Mouse (Mus musculus) embryonic facial prominence, embryonic 11.5 days (tissue): ENCODE measurements around the gene Fbxl12. TPM values are rescaled to one million over a fixed set of nuclear protein-coding genes. Genes with fewer than 3 reads are reported as not detected.

Experiments
- ATAC-seq: fragments of 200-750 bp; cut with Nextera tagmentation; replicated peaks from 2 replicates; pipeline ENCODE4 v1.8.0; 2017; ENCODE audit warnings: low read depth; ENCODE audit not compliant: insufficient number of reproducible peaks, low FRiP score, low TSS enrichment
- DNase-seq: peaks from one replicate; pipeline ENCODE4 v3.0.0-alpha.2; 2015; ENCODE audit warnings: low spot score
- H3K27ac ChIP-seq: fragments of 300-500 bp; sonication (generic); replicated peaks from 2 replicates; pipeline ENCODE4 v1.5.1; 2014; ENCODE audit warnings: mild to moderate bottlenecking, low read depth, low read length, control low read depth
- H3K27me3 ChIP-seq: fragments of 300-500 bp; sonication (generic); 2 replicates; pipeline ENCODE4 v1.6.1; 2014; ENCODE audit warnings: mild to moderate bottlenecking, low read length, moderate library complexity, mixed read lengths; ENCODE audit not compliant: control insufficient read depth, insufficient read depth
- H3K36me3 ChIP-seq: fragments of 300-500 bp; sonication (generic); replicated peaks from 2 replicates; pipeline ENCODE4 v1.6.1; 2014; ENCODE audit warnings: low read depth, mild to moderate bottlenecking, low read length, moderate library complexity, mixed read lengths; ENCODE audit not compliant: control insufficient read depth, insufficient read depth
- H3K4me1 ChIP-seq: fragments of 300-500 bp; sonication (generic); 2 replicates; pipeline ENCODE4 v1.6.1; 2014; ENCODE audit warnings: low read length, mixed read lengths; ENCODE audit not compliant: control insufficient read depth, insufficient read depth
- H3K4me2 ChIP-seq: fragments of 300-500 bp; sonication (generic); 2 replicates; pipeline ENCODE4 v1.6.1; 2014; ENCODE audit warnings: low read depth, mild to moderate bottlenecking, control low read depth, low read length, moderate library complexity
- H3K4me3 ChIP-seq: fragments of 300-500 bp; sonication (generic); 2 replicates; pipeline ENCODE4 v1.5.1; 2014; ENCODE audit warnings: low read depth, low read length, control low read depth
- H3K9ac ChIP-seq: fragments of 300-500 bp; sonication (generic); replicated peaks from 2 replicates; pipeline ENCODE4 v1.6.1; 2014; ENCODE audit warnings: mild to moderate bottlenecking, control low read depth, low read length
- H3K9me3 ChIP-seq: fragments of 300-500 bp; sonication (generic); replicated peaks from 2 replicates; pipeline ENCODE4 v1.6.1; 2016; ENCODE audit warnings: mild to moderate bottlenecking, low read length, inconsistent platforms, mixed read lengths; ENCODE audit not compliant: control insufficient read depth
- WGBS: fragments of 180-500 bp; shearing (Covaris S2); extraction: QIAGEN DNeasy Blood & Tissue Kit; methylation state at CpG from one replicate; pipeline ENCODE4 v1.1.7; 2014; 5-methylcytosine and 5-hydroxymethylcytosine counted together
- polyA plus RNA-seq: library from polyadenylated mRNA; unstranded; fragments of >200 nt; fragmentation: Nextera tagmentation; extraction: Ambion mirVana; gene quantifications from 2 replicates; pipeline ENCODE4 v1.2.1, GENCODE M21; 2014

The Fbxl12 gene
- polyA plus RNA-seq, 1 experiment from 2014 or later, result 8.5 TPM

- H3K9ac ChIP-seq, result peak within 1 kb of the TSS; percentile 86
- peak; percentile 99 for DNase-seq
- under 1% methylated on average over 45 of the region's 45 CpGs for WGBS
- peak; percentile 100 for ATAC-seq
- no peaks in the 10 kb centered on the region; the same call in none of the 2 replicates for H3K36me3 ChIP-seq
- H3K9me3 ChIP-seq, result no peaks in the 10 kb centered on the region
- peak within 1 kb of the TSS; percentile 95 for H3K4me3 ChIP-seq
- H3K4me1 ChIP-seq, result no peaks in the 10 kb centered on the region
- no peaks in the 10 kb centered on the region for H3K27me3 ChIP-seq
- no peak within 1 kb of the TSS for H3K27ac ChIP-seq
- peak within 1 kb of the TSS; percentile 51 for H3K4me2 ChIP-seq
Measured at GRCm38 (mm10) chr9:20651602-20652259, 7.2 kb upstream of the Fbxl12 start, which contains the start of gene Pin1. TSS of gene Pin1 (plus strand) at chr9:20652095.

- no peaks in the 10 kb centered on the region for H3K27me3 ChIP-seq
- ATAC-seq, result no peak
- WGBS, result 4% methylated on average over 17 of the region's 17 CpGs
- no peaks in the 10 kb centered on the region for H3K9me3 ChIP-seq
- peak overlapping the region; percentile 83 for H3K9ac ChIP-seq
- no peaks in the 10 kb centered on the region; the same call in 1 of the 2 replicates for H3K36me3 ChIP-seq
- 0 out of 2 replicates have a peak overlapping the region, but pooled peaks have one; percentile 17 for H3K27ac ChIP-seq
- H3K4me1 ChIP-seq, result peaks cover 3% of the 10 kb centered on the region; the same call in 1 of the 2 replicates
- H3K4me3 ChIP-seq, result peak overlapping the region; percentile 83
- peak overlapping the region; percentile 92 for H3K4me2 ChIP-seq
- no peak for DNase-seq
Measured at GRCm38 (mm10) chr9:20645121-20645520, 554 bp upstream of the Fbxl12 start.

- Histone ChIP-seq H3K27ac (no peak overlapping the region), H3K4me1 (peaks cover 3% of the 10 kb centered on the region; the same call in 1 of the 2 replicates), H3K9ac (peak overlapping the region; percentile 83), H3K27me3 (no peaks in the 10 kb centered on the region), H3K4me2 (peak overlapping the region; percentile 92), H3K36me3 (no peaks in the 10 kb centered on the region; the same call in none of the 2 replicates), H3K4me3 (peak overlapping the region; percentile 83), H3K9me3 (no peaks in the 10 kb centered on the region)
- ATAC-seq, result no peak
- WGBS, result 10% methylated on average over 13 of the region's 13 CpGs
- DNase-seq, result no peak
Measured at GRCm38 (mm10) chr9:20643781-20644180, 786 bp downstream of the Fbxl12 start.

- DNase-seq (peak; percentile 93), ATAC-seq (peak; percentile 78)
- Histone ChIP-seq H3K9ac (peak overlapping the region; percentile 83), H3K36me3 (peaks cover 4% of the 10 kb centered on the region), H3K27me3 (no peaks in the 10 kb centered on the region), H3K4me2 (peak overlapping the region; percentile 92), H3K4me1 (peaks cover 3% of the 10 kb centered on the region; the same call in 1 of the 2 replicates), H3K27ac (peak overlapping the region; percentile 81), H3K9me3 (no peaks in the 10 kb centered on the region), H3K4me3 (peak overlapping the region; percentile 83)
- WGBS, result under 1% methylated on average over 30 of the region's 30 CpGs
Measured at GRCm38 (mm10) chr9:20642896-20643466, 1.6 kb downstream of the Fbxl12 start.

GRCm38 (mm10) chr9:20642101-20642895 lies 2.3 kb downstream of the Fbxl12 start, which contains the start of gene Ubl5:
TSS of gene Ubl5 (plus strand) at chr9:20642878.
- Histone ChIP-seq H3K27ac (peak within 1 kb of the TSS; percentile 81), H3K4me3 (peak within 1 kb of the TSS; percentile 83), H3K36me3 (peaks cover 4% of the 10 kb centered on the region), H3K27me3 (no peaks in the 10 kb centered on the region), H3K9me3 (no peaks in the 10 kb centered on the region), H3K4me2 (peak within 1 kb of the TSS; percentile 92), H3K4me1 (peaks cover 3% of the 10 kb centered on the region; the same call in 1 of the 2 replicates), H3K9ac (peak within 1 kb of the TSS; percentile 83)
- ATAC-seq (peak; percentile 91), DNase-seq (peak; percentile 98)
- WGBS, result under 1% methylated on average over 51 of the region's 51 CpGs

- no peak for DNase-seq
- Histone ChIP-seq H3K27me3 (no peaks in the 10 kb centered on the region), H3K4me3 (peak overlapping the region; percentile 83), H3K4me1 (peaks cover 3% of the 10 kb centered on the region; the same call in 1 of the 2 replicates), H3K36me3 (peaks cover 4% of the 10 kb centered on the region), H3K4me2 (peak overlapping the region; percentile 92), H3K27ac (no peak overlapping the region), H3K9me3 (no peaks in the 10 kb centered on the region), H3K9ac (peak overlapping the region; percentile 77)
- no peak for ATAC-seq
- WGBS, result 28% methylated on average over 6 of the region's 6 CpGs
Measured at GRCm38 (mm10) chr9:20641501-20641900, 3.1 kb downstream of the Fbxl12 start.

GRCm38 (mm10) chr9:20639486-20639885 lies 5.1 kb downstream of the Fbxl12 start:
- peaks cover 3% of the 10 kb centered on the region; the same call in 1 of the 2 replicates for H3K4me1 ChIP-seq
- H3K9ac ChIP-seq, result no peak overlapping the region
- no peak overlapping the region for H3K4me2 ChIP-seq
- peaks cover 4% of the 10 kb centered on the region for H3K36me3 ChIP-seq
- WGBS, result 90% methylated on average over 4 of the region's 4 CpGs
- DNase-seq (no peak), ATAC-seq (no peak)
- no peak overlapping the region for H3K4me3 ChIP-seq
- H3K27me3 ChIP-seq, result no peaks in the 10 kb centered on the region
- no peak overlapping the region for H3K27ac ChIP-seq
- H3K9me3 ChIP-seq, result no peaks in the 10 kb centered on the region
